Mouse (Mus musculus) hindbrain, embryonic 10.5 days (tissue): ENCODE data around the gene Dhps. TPM values are rescaled to one million over a fixed set of nuclear protein-coding genes. Genes with fewer than 3 reads are reported as not detected.

Experiments
- DNase-seq: peaks from one replicate; pipeline ENCODE4 v3.0.0-alpha.2; 2017; ENCODE audit warnings: low spot score
- H3K27ac ChIP-seq: fragments of 300-500 bp; sonication (generic); 2 replicates; pipeline ENCODE4 v1.5.1; 2016; ENCODE audit warnings: mild to moderate bottlenecking, moderate library complexity
- H3K27me3 ChIP-seq: fragments of 300-500 bp; sonication (generic); 2 replicates; pipeline ENCODE4 v1.6.1; 2016; ENCODE audit warnings: mild to moderate bottlenecking; ENCODE audit not compliant: poor library complexity, insufficient read depth, severe bottlenecking
- H3K36me3 ChIP-seq: fragments of 300-500 bp; sonication (generic); 2 replicates; pipeline ENCODE4 v1.6.1; 2016; ENCODE audit warnings: mild to moderate bottlenecking, moderate library complexity
- H3K4me1 ChIP-seq: fragments of 300-500 bp; sonication (generic); replicated peaks from 2 replicates; pipeline ENCODE4 v1.6.1; 2016; ENCODE audit warnings: mild to moderate bottlenecking
- H3K4me3 ChIP-seq: fragments of 300-500 bp; sonication (generic); 2 replicates; pipeline ENCODE4 v1.5.1; 2016; ENCODE audit warnings: mild to moderate bottlenecking, moderate library complexity
- H3K9me3 ChIP-seq: fragments of 300-500 bp; sonication (generic); 2 replicates; pipeline ENCODE4 v1.6.1; 2016; ENCODE audit warnings: mild to moderate bottlenecking, moderate library complexity
- WGBS: fragments of 180-500 bp; shearing (Covaris S2); methylation state at CpG from one replicate; pipeline ENCODE4 v1.1.7; 2016; 5-methylcytosine and 5-hydroxymethylcytosine counted together
- polyA plus RNA-seq: library from polyadenylated mRNA; unstranded; fragments of >200 nt; fragmentation: Nextera tagmentation; extraction: Ambion mirVana; gene quantifications from 2 replicates; pipeline ENCODE4 v1.2.1, GENCODE M21; 2016

The Dhps gene
- polyA plus RNA-seq, 1 experiment from 2014 or later, result 73.7 TPM

DNA sequence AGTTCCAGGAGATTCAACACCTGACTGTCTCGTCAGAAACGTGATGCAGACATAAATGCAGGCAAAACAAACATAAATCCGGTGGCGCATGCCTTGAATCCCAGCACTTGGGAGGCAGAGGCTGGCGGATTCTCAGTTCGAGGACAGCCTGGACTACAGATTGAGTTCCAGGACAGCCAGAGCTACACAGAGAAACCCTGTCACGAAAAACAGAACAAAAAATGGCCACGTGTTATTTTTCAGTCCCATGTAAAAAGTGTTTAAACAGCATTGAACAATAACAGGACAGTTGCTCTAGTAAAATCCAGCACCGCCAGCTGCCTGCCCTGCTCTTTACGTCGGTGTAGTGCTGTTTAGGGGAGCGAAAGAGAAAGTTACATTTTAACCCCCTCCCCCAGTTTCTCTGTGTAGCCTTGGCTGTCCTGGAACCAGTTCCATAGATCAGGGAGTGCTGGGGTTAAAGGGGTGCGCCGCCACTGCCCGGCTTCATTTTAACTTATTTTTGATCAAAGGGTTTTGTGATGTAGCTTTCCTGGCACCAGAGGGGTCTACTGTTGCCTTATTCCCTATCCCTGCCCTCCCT lies 35.7 kb upstream of the Dhps start:
- DNase-seq, result peak; percentile 32
- H3K36me3 ChIP-seq, result peaks cover 48% of the 10 kb centered on the region
- H3K4me1 ChIP-seq, result peaks cover 33% of the 10 kb centered on the region

DNA sequence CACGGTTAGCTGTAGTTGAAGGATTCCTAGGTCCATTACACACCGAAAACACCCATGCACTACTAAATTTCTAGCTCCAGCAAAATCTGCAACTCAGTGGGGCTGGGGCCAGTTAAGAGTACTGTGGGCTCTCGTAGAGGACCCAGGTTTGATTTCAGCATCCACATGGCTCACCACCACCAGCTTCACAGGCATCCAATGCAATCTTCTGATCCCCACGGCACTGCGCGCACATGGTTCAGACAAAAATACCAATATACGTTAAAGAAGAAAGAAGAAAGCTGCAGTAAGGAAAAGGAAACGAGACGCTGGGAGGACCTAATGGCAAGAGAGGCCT lies 35.2 kb upstream of the Dhps start:
- Histone ChIP-seq H3K4me1 (peaks cover 33% of the 10 kb centered on the region), H3K27me3 (no peaks in the 10 kb centered on the region), H3K27ac (peak overlapping the region; percentile 99), H3K36me3 (peaks cover 49% of the 10 kb centered on the region), H3K9me3 (no peaks in the 10 kb centered on the region), H3K4me3 (peak overlapping the region; percentile 92)
- no peak for DNase-seq
- under 1% methylated on average over 9 of the region's 9 CpGs for WGBS

More for the DNA sequence above, 35.7 kb upstream of the Dhps start:
- peak overlapping the region; percentile 99 for H3K27ac ChIP-seq
- H3K27me3 ChIP-seq, result no peaks in the 10 kb centered on the region
- H3K4me3 ChIP-seq, result peak overlapping the region; percentile 92
- no peaks in the 10 kb centered on the region for H3K9me3 ChIP-seq
- 1% methylated on average over 15 of the region's 15 CpGs for WGBS

DNA sequence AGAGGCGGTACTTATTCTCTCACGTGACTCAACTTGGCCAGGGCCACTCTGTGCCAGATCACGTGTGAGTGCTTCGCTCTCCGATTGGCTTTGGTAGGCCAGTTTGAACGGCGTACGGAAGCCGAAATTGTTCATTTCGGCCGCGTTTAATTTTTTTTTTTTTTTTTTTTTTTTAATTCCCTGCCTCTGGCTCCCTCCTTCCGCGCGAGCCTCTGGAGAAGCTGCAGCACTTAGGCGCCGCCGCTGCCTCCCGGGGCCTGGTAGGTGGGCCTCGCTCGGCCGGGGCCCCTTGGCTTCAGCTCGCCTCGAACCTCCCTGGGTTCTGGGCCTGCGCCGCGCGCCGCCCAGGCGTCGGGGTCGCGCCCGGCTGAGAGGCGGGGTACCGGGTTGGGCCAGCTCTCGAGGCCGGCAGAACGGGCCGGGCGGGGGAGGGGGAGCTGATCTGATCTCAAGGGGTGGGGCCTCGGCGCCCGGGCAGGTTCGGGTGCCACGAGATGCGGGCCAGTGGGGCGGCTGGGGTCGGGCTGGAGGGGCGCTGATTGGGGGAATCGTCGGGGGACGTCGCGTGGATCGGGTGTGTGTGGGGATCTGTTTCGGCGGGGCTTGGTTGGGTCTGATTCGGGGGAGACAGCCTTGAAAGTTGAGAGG lies 34.7 kb upstream of the Dhps start, which contains the start of gene Tnpo2:
Tnpo2 (plus strand) TSS at position 198 of the 648 bp plus-strand sequence.
- Histone ChIP-seq H3K36me3 (peaks cover 49% of the 10 kb centered on the region), H3K9me3 (no peaks in the 10 kb centered on the region), H3K27me3 (no peaks in the 10 kb centered on the region), H3K4me1 (peaks cover 33% of the 10 kb centered on the region), H3K27ac (peak within 1 kb of the TSS; percentile 99), H3K4me3 (peak within 1 kb of the TSS; percentile 92)
- under 1% methylated on average over 59 of the region's 59 CpGs for WGBS
- DNase-seq, result peak; percentile 90

DNA sequence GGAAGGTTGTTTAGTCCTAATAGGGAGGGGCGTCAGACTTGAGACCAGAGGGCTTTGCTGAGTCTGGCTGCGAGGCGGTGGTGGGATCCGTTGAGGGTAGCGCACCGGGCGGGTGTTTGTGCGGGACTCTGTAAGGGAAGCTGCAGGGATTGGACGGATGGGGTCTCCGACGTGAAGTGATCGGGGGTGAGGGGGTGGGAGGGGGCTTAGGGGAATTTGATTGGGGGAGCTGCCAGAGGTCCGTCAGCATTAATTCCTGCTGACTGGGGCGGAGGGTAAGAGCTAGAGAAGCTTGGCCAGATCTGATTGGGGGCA lies 34.2 kb upstream of the Dhps start:
- Histone ChIP-seq H3K4me3 (peak overlapping the region; percentile 92), H3K27me3 (no peaks in the 10 kb centered on the region), H3K9me3 (no peaks in the 10 kb centered on the region), H3K27ac (peak overlapping the region; percentile 99), H3K4me1 (peaks cover 33% of the 10 kb centered on the region), H3K36me3 (peaks cover 49% of the 10 kb centered on the region)
- under 1% methylated on average over 14 of the region's 14 CpGs for WGBS
- DNase-seq, result no peak

DNA sequence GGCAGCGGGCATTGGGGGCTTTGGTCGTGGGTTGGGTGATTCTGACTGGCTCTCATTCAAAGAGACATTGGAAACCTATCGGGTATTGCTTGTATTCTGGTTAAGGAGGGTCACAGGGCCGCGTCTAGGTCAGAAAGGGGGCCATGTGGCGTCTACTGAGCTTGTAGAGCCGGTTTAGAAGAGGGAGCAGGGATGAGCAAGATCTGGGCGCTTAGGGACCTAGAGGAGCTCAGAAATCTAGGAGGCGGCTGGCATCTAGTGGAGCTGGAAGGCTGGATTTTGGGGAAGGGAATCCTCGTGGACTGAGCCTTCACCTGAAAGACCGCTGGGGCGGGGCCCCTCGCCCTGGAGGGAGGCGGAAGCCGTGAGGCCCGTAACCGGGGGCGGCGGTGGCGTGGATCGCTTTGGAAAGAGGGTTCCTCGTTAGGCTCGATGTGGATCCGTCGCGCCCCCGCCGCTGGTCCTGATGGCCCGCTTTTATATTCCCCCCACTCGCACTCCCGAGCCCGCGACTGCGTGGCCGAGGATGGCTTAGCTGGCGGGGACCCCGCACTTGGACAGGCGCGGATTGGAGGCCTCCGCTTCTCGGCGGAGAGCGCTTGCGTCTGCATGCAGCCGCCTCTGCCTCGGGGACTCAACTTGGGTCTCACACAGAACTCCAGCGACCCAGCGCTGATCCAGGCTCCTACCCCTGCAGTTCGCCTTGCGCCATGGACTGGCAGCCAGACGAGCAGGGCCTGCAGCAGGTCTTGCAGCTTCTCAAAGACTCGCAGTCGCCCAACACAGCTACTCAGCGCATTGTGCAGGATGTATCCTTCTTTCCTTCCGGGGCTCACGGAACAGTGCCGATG lies 33.7 kb upstream of the Dhps start:
- Histone ChIP-seq H3K9me3 (no peaks in the 10 kb centered on the region), H3K27ac (peak overlapping the region; percentile 99), H3K4me3 (peak overlapping the region; percentile 92), H3K36me3 (peaks cover 49% of the 10 kb centered on the region), H3K4me1 (peaks cover 33% of the 10 kb centered on the region), H3K27me3 (no peaks in the 10 kb centered on the region)
- under 1% methylated on average over 57 of the region's 57 CpGs for WGBS
- peak; percentile 55 for DNase-seq

DNA sequence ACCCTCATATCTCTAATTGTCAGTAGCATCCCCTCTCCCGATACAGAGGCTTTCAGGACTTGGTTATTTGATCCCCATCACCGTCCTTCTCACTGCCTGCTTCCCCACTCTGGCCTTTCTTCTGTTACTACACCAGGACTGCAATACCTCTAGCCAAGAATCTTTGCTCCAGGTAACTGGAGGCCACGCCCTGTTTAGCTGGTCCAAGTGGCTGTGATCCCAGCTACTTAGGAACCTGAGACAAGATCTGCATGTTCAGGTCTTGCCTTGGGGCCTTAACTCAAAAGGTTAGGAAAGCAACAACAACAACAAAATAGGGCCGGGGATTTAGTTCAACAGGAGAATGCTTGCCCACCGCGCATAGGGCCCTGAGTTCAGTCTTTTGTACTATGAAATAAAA lies 27.9 kb upstream of the Dhps start:
- Histone ChIP-seq H3K4me1 (peaks cover 5% of the 10 kb centered on the region), H3K36me3 (peaks cover 92% of the 10 kb centered on the region), H3K27me3 (no peaks in the 10 kb centered on the region), H3K27ac (no peak overlapping the region), H3K9me3 (no peaks in the 10 kb centered on the region), H3K4me3 (no peak overlapping the region)
- no peak for DNase-seq
- 94% methylated on average over 6 of the region's 6 CpGs for WGBS

DNA sequence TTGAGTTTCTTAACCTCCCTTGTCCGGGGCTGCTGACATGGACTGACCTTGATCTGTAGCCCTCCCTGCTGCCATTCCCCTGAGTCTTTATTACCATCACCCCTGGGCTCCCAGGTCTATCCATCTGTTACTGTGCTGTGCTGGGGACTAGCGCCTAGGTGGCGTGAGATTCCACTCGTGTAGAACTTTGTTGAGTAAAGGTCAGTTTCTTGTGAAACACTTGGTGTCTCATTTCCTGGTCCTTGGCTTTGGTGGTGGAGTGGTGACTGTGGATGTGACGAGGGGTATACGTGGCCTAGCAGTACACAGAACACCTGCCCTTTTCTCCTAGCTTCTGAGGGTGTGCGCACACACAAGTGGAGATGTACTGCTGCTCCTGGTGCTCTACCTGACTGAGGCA lies 14.2 kb upstream of the Dhps start:
- H3K27me3 ChIP-seq, result no peaks in the 10 kb centered on the region

DNA sequence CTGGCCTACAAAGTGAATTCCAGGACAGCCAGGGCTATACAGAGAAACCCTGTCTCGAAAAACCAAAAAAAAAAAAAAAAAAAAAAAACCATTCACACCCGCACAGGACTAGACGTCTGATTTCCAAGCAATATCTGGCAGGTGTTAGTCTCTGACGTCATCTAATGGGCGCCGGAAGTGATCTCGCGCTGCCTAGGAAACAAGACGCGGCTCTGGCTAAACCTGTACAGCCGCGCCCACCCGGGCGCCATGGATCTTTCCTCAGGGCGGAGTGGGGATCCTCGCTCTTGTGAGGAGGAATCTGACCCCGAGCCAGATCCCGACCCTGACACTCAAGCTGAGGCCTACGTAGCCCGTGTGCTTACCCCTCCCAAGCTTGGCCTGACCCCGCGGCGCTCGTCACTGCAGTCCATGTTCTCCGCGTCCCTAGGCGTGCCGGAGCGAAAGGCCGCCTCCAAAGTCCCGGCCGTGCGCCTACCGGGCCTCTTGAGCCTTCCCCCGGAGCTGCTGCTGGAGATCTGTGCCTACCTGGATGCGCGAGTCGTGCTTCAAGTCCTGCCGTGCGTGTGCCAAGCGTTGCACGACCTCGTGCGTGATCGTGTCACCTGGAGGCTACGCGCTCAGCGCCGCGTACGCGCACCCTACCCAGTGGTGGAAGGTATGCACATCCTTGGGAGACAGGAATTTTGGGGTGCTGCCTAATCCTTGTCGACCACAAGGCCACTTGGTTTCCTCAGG lies 11.5 kb upstream of the Dhps start, which contains the start of gene Fbxw9:
Fbxw9 (plus strand) TSS at position 177 of the 738 bp plus-strand sequence.
- H3K27ac ChIP-seq, result peak within 1 kb of the TSS; percentile 80
- no peaks in the 10 kb centered on the region for H3K9me3 ChIP-seq
- WGBS, result under 1% methylated on average over 53 of the region's 53 CpGs
- peaks cover 21% of the 10 kb centered on the region for H3K4me1 ChIP-seq
- DNase-seq, result peak; percentile 92
- peak within 1 kb of the TSS; percentile 93 for H3K4me3 ChIP-seq
- no peaks in the 10 kb centered on the region for H3K27me3 ChIP-seq
- H3K36me3 ChIP-seq, result peaks cover 49% of the 10 kb centered on the region

More for the DNA sequence above, 14.2 kb upstream of the Dhps start:
- 85% methylated on average over 7 of the region's 7 CpGs for WGBS
- Histone ChIP-seq H3K9me3 (no peaks in the 10 kb centered on the region), H3K27ac (no peak overlapping the region), H3K36me3 (peaks cover 55% of the 10 kb centered on the region), H3K4me1 (peaks cover 21% of the 10 kb centered on the region), H3K4me3 (no peak overlapping the region)
- DNase-seq, result no peak

DNA sequence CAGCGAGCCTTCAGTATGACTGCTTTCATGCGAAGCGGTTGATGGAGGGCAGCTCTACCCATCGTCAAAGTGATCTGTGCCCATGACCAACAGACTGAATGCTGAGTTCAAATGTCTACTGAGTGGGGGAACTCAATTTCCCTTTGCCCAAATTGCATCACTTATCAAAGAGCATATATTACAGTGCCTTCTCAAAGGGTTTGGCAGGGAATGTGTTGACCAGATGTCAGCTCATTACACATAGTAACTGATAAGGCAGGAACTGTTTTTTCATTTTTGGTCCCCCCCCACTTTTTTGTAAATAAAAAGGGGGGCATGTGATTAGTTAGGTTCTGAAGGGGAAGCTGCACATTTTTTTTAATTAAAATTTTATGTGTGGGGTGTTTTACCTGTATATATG lies 9.0 kb upstream of the Dhps start:
- WGBS, result 95% methylated on average over 4 of the region's 4 CpGs
- DNase-seq, result no peak
- H3K4me1 ChIP-seq, result peaks cover 22% of the 10 kb centered on the region
- H3K9me3 ChIP-seq, result no peaks in the 10 kb centered on the region
- no peaks in the 10 kb centered on the region for H3K27me3 ChIP-seq
- no peak overlapping the region for H3K4me3 ChIP-seq
- peaks cover 55% of the 10 kb centered on the region for H3K36me3 ChIP-seq
- H3K27ac ChIP-seq, result no peak overlapping the region

DNA sequence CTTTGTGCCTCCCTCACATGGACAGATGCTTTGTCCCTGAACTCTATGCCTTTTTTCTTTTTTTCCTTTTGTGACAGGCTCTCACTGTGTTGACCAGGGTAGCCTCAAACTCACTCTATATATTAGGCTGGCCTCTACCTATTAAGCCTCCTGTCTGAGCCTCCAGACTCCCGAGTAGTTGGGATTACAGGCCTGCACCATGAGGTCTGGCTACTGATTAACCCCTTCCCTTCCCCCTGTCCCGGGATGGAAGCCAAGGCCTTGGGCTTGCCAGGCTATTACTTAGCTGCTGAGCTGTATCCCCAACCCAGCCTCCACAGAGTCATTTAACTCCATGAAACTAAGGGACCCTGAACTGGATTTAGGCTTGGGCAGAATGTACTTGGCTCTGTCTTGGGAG lies 6.3 kb upstream of the Dhps start:
- 57% methylated on average over 2 of the region's 2 CpGs for WGBS
- peaks cover 58% of the 10 kb centered on the region for H3K36me3 ChIP-seq
- peaks cover 25% of the 10 kb centered on the region for H3K4me1 ChIP-seq
- H3K9me3 ChIP-seq, result no peaks in the 10 kb centered on the region
- DNase-seq, result no peak
- no peaks in the 10 kb centered on the region for H3K27me3 ChIP-seq
- no peak overlapping the region for H3K27ac ChIP-seq
- no peak overlapping the region for H3K4me3 ChIP-seq

DNA sequence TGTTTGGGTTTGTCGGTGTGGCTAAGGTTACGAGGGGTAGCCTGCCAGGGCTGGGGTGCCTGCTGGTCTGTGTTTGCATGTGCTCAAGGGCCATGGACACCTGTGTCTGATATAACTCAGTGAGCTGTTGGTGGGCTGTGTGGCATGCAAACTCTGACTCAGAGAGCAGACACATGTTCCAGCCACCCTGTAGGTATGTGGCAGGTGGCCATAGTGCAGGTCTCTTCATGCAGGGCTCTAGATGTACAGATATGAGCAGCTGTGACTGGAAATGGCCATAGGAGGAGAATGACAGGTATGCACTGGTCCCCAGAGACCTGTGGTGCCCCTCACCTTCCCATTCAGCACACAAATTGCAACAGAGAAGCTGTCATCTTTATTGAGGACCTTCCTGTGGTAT lies 4.4 kb upstream of the Dhps start:
- Histone ChIP-seq H3K27ac (no peak overlapping the region), H3K4me1 (peaks cover 16% of the 10 kb centered on the region), H3K4me3 (no peak overlapping the region), H3K27me3 (no peaks in the 10 kb centered on the region), H3K9me3 (no peaks in the 10 kb centered on the region), H3K36me3 (peaks cover 53% of the 10 kb centered on the region)
- DNase-seq, result no peak
- WGBS, result 96% methylated on average over 2 of the region's 2 CpGs

DNA sequence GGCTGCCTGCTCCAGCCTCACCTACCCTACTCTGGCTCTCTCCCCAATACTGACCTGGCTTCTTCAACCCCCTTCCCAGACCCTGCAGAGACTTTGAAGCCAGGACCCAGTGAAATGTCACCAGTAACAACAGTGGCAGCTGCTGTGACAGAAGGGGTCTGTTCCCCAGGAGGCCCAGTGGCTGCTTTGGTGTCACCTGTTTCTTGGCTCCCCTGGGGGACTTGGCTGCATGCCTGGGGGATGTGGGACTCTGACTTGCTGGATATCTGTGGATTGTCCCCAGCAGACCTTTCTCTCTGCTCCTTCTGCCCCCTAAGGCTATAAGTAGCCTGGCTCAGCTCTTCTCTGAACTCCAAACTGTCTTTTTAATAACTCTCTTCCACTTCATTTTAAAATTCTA lies 3.6 kb upstream of the Dhps start, which contains the start of gene Gm5741:
Gm5741 (minus strand) TSS at position 1 of the 400 bp plus-strand sequence.
- Histone ChIP-seq H3K27ac (no peak within 1 kb of the TSS), H3K36me3 (peaks cover 45% of the 10 kb centered on the region), H3K27me3 (no peaks in the 10 kb centered on the region), H3K4me1 (peaks cover 24% of the 10 kb centered on the region), H3K4me3 (no peak within 1 kb of the TSS), H3K9me3 (no peaks in the 10 kb centered on the region)
- DNase-seq, result no peak
